Mouse (Mus musculus): ENCODE measurements around the gene Arg1. TPM values are rescaled to one million over a fixed set of nuclear protein-coding genes. Genes with fewer than 3 reads are reported as not detected.

Gene Arg1
- 100 to 1,000 TPM in 1 of 2 experiments, 10 to 100 TPM in 1; 21.3 to 126 TPM for total RNA-seq (2021)
- long read RNA-seq, experiment 1, transcript Arg1-201 (8 exons, 1,477 nt): major isoform, 386 of 403 reads
- long read RNA-seq, experiment 1, partial matches to known transcripts: 7 of 403 reads
- long read RNA-seq, experiment 1, other reads (novel, unspliced or antisense): 10 of 403 reads
- long read RNA-seq, experiment 2, transcript Arg1-201 (8 exons, 1,477 nt): major isoform, 10 of 10 reads
- long read RNA-seq, experiment 2, partial matches to known transcripts: 0 of 10 reads
- long read RNA-seq, experiment 2, other reads (novel, unspliced or antisense): 0 of 10 reads

DNA sequence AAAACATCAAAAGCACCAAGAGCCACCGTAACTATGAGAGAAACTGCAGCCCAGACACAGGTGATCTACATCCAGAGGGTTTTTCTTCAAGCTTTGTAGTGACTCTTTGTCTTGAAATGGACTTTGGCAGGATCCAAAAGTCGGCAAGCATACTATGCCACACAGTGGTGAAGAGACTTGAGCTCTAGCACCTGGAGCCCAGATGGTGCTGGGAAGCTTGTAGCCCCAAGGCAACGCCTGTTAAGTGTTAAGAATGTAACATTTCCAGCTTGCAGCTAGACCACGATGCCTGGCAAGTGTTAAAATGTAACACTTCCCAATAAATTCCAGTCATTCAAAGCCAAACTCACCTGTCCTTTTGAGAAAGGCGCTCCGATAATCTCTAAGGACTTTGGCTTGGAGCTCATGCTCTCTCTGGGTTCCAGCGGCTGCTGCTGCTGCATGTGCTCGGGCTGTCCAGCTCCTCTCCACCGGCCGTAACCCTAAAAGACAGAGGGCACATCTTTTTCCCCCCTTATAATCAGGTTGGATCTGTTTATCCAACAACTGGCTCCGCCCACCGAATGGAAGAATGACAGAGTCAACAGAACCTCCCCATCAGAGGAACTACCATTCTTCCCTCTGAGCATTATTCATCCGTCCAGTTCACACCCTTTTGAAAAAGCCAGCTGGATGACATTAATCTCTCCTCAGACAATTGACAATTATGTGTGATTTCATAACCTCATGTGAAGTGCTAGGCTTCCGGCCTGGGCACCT lies at the start of gene Arg1:
TSS of gene Arg1 (minus strand) at position 523 of the 759 bp plus-strand sequence.
- peak; percentile 22 for DNase-seq

DNA sequence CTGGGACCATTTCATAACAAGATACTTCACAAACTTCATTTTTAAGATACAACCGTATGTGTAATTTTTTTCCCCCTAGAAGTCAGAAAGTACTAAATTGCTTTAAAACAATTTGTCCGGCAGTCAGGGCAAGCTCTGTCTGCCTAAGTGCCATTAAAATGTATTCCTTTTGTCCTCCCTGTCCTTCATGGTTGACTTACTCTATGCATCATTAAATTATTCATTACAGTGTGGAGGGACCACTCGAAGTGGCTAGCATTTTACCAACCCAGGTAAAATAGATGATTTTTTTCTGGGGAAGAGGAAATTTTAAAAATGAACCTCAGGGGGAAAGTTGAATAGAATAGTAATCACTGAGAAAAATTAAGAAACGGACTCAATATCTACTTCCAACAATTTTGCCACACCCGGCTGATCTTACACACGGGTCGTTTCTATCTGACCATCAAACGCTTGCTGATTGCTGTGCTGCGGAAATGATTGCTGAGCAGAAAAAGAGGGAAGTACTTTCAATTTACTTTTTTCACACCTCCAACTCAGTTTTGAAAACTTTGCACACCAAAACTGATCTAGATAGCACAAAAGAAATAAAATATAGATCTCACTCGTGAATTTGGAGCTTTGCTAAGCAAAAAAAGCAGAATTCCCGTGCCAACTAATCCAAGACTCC lies 46.7 kb upstream of the Arg1 start:
- no peak for DNase-seq

DNA sequence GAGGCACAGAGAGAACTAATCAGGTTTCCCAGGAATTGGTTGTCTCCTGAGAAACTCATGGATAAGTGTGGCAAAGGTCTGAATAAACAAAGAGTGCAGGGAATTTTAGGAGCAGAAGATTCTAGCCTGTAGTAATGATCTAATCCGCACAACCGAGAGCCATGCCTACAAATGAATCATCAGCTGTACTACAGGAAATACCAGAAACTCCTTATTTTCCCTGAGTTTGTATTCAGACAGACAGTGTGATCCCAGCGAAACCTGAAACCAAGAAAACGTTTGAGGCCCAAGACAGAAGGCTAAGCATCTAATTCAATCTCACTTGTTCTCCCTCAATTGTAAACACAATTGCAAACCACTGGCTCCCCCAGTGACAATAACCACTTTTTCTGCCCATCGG lies 46.1 kb upstream of the Arg1 start:
- DNase-seq: no peak

DNA sequence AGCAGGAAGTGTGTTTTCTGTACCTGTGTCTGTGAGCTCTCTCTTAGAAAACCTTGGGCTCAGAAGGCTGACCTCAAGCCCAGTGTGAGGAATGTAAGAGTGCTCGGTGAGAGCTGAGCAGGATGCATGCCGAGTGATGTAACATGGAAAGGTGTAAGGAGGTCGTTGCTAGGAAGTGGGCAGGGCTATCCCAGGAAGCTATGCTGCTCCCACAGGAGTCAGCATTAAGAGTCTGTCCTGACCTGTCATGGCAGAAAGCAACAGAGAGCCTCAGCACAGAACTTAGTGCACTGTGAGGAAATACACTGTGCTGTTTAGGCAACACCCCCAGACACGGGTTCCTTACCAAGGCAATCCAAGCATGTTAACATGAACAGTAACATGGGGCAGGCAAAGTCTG lies 45.6 kb upstream of the Arg1 start:
- no peak for DNase-seq

DNA sequence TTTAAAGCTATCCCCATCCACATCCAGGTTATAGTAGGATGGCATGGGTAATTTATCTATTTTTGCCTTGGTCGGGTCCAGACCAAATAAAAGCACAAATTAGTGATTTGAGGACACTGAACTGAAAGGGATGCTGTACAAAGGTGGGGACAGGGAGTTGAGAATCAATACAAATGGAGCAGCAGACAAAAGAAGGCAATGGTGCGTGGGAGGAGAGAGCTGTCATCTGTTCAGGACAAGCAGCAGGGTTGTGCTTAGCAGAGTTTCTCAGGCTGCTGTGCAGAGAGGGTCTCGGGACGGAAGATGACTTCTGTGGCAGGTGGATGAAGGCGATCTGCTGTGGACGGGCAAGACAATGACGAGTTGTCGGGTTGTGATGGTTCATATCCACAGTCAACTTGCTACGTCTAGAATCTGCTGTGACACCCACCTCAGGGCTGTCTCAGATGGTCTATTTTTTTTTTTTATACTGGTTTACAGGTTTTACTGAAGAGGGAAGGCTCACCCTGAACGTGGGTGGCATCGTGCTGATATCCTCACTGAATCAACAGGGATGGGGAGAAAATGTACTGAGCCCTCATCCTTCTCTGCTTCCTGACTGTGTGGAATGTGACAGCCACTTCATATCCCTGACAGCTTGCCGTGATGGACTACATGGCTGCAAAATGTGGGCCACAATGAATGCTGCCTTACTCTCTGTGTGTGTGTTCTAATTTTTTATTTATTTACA lies 38.7 kb upstream of the Arg1 start:
- no peak for DNase-seq

DNA sequence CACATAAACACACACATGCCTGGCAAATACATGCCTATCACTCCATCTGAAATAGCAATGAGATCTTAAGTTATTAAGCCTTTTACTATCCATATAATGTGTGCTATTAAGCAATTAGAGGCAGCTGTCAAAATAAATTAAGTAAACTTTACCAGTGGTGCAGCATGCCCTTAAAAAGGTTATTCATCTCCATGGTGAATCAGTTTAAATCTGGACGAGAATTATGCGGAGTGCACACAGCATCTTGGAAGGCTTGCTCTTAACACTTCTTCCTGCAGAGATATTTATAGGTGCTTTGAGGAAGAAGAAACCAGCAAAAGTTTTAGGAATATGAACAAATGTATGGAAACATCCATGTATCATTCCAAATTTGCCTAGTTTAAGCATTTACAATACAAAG lies 34.6 kb upstream of the Arg1 start:
- DNase-seq: no peak

DNA sequence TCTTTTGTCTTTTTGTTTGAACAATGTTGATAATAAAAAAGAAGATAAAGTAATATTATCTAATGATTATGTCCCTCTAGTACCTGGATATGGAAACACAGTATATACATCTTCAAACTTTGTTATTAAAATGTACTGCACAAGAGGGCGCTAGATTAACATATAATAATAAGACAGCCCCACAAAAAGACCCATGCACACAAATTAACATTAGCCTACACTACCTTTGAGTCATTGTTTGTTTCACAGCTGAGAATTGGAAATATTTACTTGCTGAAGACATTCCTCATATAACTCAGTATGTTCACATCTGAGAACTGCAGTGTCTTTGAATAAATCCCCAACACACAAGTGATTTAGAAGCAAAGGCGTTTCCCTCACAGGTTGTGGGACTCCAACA lies 33.8 kb upstream of the Arg1 start:
- DNase-seq: no peak

DNA sequence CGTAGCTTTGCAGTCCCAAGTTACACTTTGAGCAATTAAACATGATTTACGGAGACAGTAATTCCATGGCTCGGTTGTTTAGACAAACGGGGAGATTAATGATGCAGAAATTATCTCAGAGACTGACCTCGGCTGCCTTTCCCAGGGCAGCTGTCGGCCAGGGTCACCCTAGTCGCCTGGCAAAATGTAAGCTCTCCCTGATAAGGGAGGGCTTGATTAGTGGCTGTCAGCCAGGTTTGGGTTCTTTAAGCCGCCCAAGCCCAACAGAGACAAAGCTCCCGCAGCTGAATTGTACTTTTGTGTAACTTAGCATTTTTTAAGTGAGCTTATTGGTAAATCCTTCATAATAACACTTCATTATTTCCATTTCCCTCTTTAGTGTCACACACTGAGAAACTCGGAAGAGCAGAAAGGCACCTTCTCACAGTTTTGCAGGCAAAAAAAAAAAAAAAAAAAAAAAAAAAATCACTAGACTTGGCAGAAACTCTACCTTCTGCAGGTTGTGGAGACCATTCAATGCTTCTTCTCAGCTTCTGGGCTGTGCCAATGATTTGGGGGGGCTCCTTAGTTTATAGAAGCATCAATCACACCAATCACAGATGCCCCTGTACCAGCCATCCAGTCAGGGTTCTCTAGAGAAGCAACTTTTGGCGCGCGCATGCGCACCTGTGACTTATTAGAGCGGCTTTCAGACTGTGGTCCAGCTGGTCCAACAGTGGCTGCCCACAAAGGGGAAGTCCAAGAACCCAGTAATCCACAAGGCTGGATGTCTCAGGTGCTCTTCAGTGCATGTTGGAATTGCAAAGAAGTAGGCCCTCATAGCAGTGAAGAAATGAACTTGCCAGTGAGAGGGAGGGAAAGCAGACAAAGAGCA lies 32.0 kb upstream of the Arg1 start:
- DNase-seq: peak; percentile 63

DNA sequence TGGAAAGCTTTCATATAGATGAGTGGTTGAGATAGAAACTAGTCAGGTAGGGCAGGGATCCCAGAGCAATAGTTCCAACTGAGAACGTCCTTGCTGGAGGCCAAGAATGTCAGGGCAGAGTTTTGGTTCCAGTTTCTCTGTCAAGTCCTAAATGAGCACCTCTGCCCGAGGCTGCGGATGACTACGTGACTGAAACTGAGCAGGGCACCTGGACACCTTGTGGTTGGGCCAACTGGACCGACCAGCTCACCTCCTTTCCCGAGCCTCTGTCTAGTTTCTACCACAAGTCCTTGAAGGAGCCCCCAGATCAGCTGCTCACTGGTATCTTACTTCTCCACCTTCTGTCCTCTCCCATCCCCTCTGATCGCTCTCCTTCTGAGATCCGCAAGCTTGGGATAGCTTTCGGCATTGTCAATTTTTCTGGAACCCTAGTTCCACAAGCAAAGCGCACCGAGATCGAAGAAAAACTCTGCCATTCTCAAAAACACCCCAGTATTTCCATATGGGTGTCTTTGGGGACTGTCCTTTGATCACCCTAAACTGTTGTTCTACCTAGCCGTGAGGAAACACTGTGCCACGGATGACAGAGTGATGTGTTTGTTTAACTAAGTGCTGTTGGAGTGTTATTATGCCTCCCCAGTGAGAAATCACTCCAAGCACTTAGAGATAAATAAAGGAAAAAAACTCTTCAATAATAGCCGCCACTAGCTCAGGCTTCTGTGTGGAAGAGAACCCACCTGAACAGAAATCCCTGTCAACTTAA lies 31.2 kb upstream of the Arg1 start:
- DNase-seq: no peak

DNA sequence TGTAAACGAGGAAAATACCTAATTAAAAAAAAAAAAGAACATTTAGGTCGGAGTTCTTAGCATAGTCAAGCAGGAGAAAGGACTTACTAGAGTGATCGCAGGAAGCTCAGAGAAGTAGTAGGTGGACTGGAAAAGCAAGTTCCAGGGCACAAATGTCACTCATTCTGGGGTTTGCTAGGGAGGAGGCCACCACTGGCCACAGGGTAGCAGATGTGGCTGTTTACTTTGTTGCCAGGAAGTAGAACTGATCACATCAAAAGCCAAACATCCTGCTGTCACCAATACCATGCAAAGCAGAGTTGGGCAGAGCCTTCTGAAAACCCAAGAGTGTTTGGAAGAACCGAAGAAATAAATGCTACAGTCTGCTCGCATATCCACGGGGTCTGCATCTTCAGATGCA lies 26.6 kb upstream of the Arg1 start:
- DNase-seq: no peak

DNA sequence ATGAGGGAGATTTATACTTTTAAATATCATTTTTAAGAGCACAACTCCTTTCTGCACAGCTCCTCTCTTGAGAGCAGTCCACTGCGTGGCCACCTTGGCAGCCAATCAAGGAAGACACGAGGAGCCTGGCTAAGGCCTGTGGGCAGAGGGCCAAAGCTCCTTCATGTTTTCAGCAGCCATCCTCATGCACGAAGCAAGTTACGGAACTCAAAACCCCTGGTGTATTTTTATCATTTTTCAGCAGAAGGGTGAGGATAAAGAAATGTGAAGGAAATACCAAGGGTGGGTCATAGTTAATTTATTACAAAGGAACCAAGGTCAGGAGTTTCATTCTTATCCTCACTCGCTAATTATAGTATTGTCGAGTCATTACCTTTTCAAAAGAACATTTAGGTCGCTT lies 25.3 kb upstream of the Arg1 start:
- DNase-seq: peak; percentile 47

DNA sequence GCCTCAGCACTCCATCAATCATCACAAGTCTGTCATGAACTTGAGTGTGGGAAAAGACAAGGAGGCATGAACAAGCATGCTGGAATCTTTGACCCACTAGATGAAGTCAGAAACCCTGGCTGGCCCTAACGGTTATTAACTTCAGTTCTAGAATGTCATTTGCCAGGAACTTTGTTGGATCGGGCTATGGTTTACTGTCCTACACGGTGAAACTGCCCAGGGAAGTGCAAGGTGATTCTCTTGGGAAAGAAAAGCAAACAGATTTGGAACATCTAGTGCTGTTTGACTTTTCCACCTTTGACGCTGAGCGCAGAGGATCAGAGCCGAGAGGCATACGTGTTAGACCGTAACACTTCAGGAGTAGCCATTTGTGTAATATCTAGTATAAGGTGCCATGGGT lies 24.3 kb upstream of the Arg1 start:
- no peak for DNase-seq

DNA sequence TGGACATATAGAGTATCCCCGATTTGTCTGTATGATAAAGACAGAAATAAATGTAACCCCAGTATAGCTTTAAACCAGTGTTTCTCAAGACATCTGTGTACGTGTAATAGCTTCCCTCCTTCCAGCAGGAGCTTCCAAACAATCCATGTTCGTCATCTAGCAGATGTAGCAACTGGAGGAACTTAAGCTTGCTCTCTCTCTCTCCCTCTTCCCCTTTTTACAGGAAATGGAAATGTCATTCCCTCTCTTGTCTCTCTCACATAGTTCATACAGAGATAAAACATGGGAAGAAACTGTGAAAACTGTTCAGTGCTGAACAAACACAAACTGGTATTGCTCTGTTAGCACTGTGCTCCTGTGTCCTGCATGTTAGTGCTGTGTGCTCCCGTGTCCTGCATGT lies 22.9 kb upstream of the Arg1 start:
- no peak for DNase-seq

DNA sequence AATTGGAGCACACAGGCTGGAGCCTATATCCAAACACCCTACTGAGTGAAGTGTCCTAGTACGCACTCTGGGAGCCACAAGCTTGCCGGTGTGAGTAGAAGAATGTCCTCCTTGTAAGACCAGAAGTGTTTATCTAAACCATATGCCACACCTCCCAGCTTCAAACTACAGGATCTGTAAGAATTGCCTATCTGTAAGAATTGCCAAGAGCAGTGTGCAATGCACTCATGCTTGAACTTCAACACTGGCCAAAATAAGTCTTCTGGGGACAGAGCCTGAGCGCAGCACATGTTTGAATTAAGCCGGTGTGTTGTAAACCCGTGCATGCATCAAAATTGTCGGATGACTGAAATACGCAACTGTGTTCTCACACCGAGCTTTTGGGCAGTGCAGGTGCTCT lies 21.0 kb upstream of the Arg1 start:
- no peak for DNase-seq

DNA sequence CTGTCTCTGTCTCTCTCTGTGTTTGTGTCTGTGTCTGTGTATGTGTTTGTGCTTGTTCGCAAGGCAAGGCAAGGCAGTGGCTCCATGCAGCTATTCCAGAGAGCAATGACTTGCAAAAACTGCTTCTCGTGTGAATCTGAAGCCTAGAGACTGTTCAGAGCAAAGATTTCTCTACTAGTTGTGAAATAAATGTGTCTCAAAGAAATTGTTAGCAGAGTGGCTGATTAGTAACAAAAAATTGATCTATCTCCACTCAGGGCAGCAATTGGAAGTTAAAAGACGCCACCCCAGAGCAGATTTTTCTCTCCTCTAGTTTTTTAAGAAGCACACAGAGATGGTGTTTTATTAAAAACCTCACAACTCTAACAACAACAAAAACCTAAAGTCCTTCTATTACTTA lies 20.6 kb upstream of the Arg1 start:
- no peak for DNase-seq

DNA sequence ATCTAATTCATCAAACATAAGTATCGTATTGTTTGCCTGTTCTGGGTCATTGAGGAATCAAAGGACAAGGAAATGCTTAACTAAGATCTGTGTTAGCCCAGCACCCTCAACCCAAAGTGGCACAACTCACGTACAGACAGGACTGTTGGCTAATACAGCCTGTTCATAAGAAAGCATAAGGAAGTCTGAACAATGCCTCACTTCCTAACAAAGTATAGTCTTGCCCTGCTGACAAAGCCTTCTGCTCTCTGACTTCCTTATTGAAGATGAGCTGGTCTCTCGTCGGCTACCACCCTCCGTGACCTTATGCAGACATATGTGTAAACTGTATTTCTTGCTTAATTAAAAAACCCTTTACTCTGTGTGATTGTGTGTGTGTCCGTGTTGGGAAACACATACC lies 2.9 kb upstream of the Arg1 start:
- DNase-seq: no peak

DNA sequence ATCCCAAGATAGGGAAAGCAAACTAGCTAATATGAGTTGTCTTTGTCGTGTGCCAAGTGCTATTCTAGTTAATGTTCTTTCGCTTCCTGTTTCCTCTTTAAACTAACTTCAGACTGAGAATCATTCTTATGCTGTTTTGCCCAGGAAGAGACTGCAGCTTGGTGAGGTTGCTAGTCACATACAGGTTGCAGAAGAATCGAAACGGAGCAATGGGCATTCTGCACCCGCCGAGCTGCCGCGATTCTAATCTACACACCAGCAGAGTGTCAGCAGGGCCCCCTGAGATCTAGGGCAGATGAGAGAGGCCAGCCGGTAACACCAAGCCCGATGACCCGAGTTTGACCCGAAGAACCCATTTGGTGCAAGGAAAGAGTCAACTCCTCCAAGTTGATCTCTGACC lies 788 bp upstream of the Arg1 start:
- DNase-seq: no peak

DNA sequence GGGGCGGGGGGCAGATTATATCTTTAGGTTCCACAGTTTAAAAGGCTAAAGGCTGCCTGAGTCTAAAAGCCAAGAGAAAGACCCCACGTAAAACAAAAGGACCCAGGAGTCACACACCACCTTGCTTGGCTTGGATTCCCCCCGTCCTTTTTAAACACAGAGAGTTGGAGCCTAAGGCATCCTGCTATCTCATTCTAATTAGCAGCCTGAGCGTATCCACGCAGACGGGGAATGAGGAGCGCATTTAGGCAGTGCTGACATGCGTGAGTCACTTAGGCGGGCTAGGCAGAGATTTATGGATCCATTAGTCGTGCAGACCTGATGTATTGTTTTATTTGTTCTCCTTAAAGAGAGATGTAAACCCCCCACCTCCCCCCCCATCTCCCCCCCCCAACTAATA lies 904 bp downstream of the Arg1 start:
- DNase-seq: no peak

DNA sequence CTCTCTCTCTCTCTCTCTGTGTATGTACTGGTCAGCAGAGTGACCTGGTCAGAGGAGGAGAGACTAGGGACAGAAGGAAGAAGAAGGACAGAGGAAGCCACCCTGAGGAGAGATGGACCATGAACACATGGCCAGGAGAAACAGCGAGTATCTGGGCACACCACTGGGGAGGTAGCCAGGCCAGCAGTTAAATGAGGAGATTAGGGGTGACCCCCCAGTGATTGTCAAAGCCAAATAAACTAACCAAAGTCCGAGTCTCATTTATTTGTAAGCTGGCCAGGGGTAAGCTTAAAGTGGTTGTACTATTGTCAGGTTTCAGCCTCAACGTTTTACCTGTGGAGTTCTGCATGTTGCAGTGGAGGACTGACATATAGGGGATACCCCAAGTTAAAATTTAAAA lies 3.0 kb downstream of the Arg1 start:
- DNase-seq: no peak

DNA sequence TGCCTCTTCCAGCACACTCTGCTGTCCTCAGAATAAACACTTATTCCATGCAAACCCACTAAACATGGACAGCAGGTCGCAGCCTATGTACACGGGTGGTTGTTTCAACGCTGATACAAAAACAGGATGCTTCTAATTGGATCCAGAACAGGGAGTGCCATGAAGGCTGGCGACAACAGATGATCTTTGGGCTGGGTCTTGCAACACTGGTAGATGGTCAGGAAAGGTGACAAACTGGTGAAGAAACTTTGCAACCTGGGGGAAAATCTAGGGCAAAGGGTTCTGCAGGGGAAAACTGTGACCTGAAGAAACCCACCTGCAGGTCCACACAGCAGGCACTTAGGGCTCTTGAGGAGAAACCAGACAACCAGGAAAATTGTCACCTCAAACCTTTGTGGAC lies 4.3 kb downstream of the Arg1 start:
- no peak for DNase-seq

DNA sequence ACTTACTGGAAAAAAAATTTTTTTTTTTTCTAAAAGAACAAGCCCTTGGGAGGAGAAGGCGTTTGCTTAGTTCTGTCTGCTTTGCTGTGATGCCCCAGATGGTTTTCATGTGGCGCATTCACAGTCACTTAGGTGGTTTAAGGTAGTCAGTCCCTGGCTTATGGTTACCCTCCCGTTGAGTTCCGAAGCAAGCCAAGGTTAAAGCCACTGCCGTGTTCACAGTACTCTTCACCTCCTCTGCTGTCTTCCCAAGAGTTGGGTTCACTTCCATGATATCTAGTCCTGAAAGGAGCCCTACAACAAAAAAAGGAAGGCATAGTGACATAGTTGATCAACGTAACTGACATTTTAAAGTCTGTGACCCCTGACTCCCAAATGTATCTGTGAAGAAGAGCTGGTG lies 11.8 kb downstream of the Arg1 start:
- no peak for DNase-seq
